Mouse (Mus musculus): ENCODE measurements around the gene Slc34a1. TPM values are rescaled to one million over a fixed set of nuclear protein-coding genes. Genes with fewer than 3 reads are reported as not detected.

The Slc34a1 gene
- polyA plus RNA-seq (2017; shearing (Covaris generic)) = not detected

GRCm38 (mm10) chr13:55398088-55398487, at the start of gene Slc34a1:
TSS of gene Slc34a1 (plus strand) at chr13:55398187.

GRCm38 (mm10) chr13:55362453-55363060, 35.4 kb upstream of the Slc34a1 start, which contains the start of gene Lman2:
TSS of gene Lman2 (minus strand) at chr13:55362783.

GRCm38 (mm10) chr13:55369531-55370114, 28.4 kb upstream of the Slc34a1 start, which contains the start of gene Rgs14:
TSS of gene Rgs14 (plus strand) at chr13:55369732.

GRCm38 (mm10) chr13:55414743-55415380, 16.9 kb downstream of the Slc34a1 start, which contains the start of gene Pfn3:
TSS of gene Pfn3 (minus strand) at chr13:55415232.

GRCm38 (mm10) chr13:55426613-55427012, 28.6 kb downstream of the Slc34a1 start, which contains the start of gene F12:
TSS of gene F12 (minus strand) at chr13:55426793.

GRCm38 (mm10) chr13:55444937-55445315, 46.9 kb downstream of the Slc34a1 start, which contains the start of gene Grk6:
TSS of gene Grk6 (plus strand) at chr13:55445072.

GRCm38 (mm10) chr13:55464027-55464884, 66.3 kb downstream of the Slc34a1 start, which contains the start of gene Prr7:
TSS of gene Prr7 (plus strand) at chr13:55464267.

Other genes with a start within 250 kb of the Slc34a1 start
- gene Fgfr4, start 245.5 kb upstream of the Slc34a1 start, polyA plus RNA-seq (2017; shearing (Covaris generic)) = not detected
- 74.9 TPM for gene Nsd1, start 188.4 kb upstream of the Slc34a1 start, polyA plus RNA-seq (2017; shearing (Covaris generic))
- 243 TPM for gene Prelid1, start 77.7 kb upstream of the Slc34a1 start, polyA plus RNA-seq (2017; shearing (Covaris generic))
- gene Rab24, start 76.2 kb upstream of the Slc34a1 start, polyA plus RNA-seq (2017; shearing (Covaris generic)) = 90.5 TPM
- 1.1 TPM for gene Mxd3, start 68.4 kb upstream of the Slc34a1 start, polyA plus RNA-seq (2017; shearing (Covaris generic))
- gene Lman2, start 35.4 kb upstream of the Slc34a1 start, polyA plus RNA-seq (2017; shearing (Covaris generic)) = 121 TPM
- 82.6 TPM for gene Rgs14, start 28.5 kb upstream of the Slc34a1 start, polyA plus RNA-seq (2017; shearing (Covaris generic))
- not detected for gene Pfn3, start 17.0 kb downstream of the Slc34a1 start, polyA plus RNA-seq (2017; shearing (Covaris generic))
- not detected for gene F12, start 28.6 kb downstream of the Slc34a1 start, polyA plus RNA-seq (2017; shearing (Covaris generic))
- gene Grk6, start 46.9 kb downstream of the Slc34a1 start, polyA plus RNA-seq (2017; shearing (Covaris generic)) = 328 TPM
- 17.7 TPM for gene Prr7, start 66.1 kb downstream of the Slc34a1 start, polyA plus RNA-seq (2017; shearing (Covaris generic))
- not detected for gene Dbn1, start 89.9 kb downstream of the Slc34a1 start, polyA plus RNA-seq (2017; shearing (Covaris generic))
- gene Pdlim7, start 115.5 kb downstream of the Slc34a1 start, polyA plus RNA-seq (2017; shearing (Covaris generic)) = 10.0 TPM
- 0.24 TPM for gene Dok3, start 131.1 kb downstream of the Slc34a1 start, polyA plus RNA-seq (2017; shearing (Covaris generic))
- gene Ddx41, start 138.5 kb downstream of the Slc34a1 start, polyA plus RNA-seq (2017; shearing (Covaris generic)) = 60.4 TPM
- gene Fam193b, start 172.9 kb downstream of the Slc34a1 start, polyA plus RNA-seq (2017; shearing (Covaris generic)) = 63.5 TPM
- 214 TPM for gene Tmed9, start 175.5 kb downstream of the Slc34a1 start, polyA plus RNA-seq (2017; shearing (Covaris generic))
- 28.4 TPM for gene B4galt7, start 201.7 kb downstream of the Slc34a1 start, polyA plus RNA-seq (2017; shearing (Covaris generic))
- 16.7 TPM for gene Caml, start 224.8 kb downstream of the Slc34a1 start, polyA plus RNA-seq (2017; shearing (Covaris generic))
- 68.8 TPM for gene Ddx46, start 236.8 kb downstream of the Slc34a1 start, polyA plus RNA-seq (2017; shearing (Covaris generic))